In genomic region chr2:130365211-130366094, GRCm38 (mm10) we compare ENCODE assay signal across 10 mouse cellular contexts. TPM values are rescaled to one million over a fixed set of nuclear protein-coding genes. Genes with fewer than 3 reads are reported as not detected.
DNase-seq lines count a peak whose midpoint lies in the region; ATAC-seq and TF ChIP-seq lines count a peak whose summit lies in the region.
"Had no signal": no experiment of that assay in that cellular context is flagged by ENCODE, and none has a peak within 500 bp of the region (broad histone marks: within the 10 kb centered on the region; RNA-seq: fewer than 3 reads in every experiment).

No protein-coding gene starts in this region.

- peak overlapping the region; percentile 52 for H3K4me3 ChIP-seq in kidney, embryonic 15.5 days (replicated peaks)
- H3K4me3 ChIP-seq in kidney, adult 2 months (ENCODE audit: insufficient read depth, low read depth, low read length), result no peak overlapping the region
- peak overlapping the region; percentile 15; the same call in 1 of the 2 replicates for H3K4me3 ChIP-seq in forebrain, embryonic 14.5 days (ENCODE audit: low read depth, low read length)
- H3K4me3 ChIP-seq in limb, embryonic 12.5 days (replicated peaks), result peak overlapping the region; percentile 43
- H3K4me3 ChIP-seq in neural tube, embryonic 15.5 days (replicated peaks), result peak overlapping the region; percentile 28
- H3K4me3 ChIP-seq in cerebellum, adult 2 months (replicated peaks; ENCODE audit: insufficient read depth, low read depth, low read length), result no peak overlapping the region

- peak overlapping the region; percentile 39 for H3K9ac ChIP-seq in kidney, embryonic 15.5 days
- peak overlapping the region; percentile 29; the same call in 1 of the 2 replicates for H3K9ac ChIP-seq in forebrain, embryonic 14.5 days (ENCODE audit: low read length)
- peak overlapping the region; percentile 53; the same call in 1 of the 2 replicates for H3K9ac ChIP-seq in limb, embryonic 12.5 days (replicated peaks)
- no peak overlapping the region for H3K9ac ChIP-seq in neural tube, embryonic 15.5 days (replicated peaks)

- H3K9me3 ChIP-seq in kidney, embryonic 15.5 days (replicated peaks), result no peaks in the 10 kb centered on the region
- no peaks in the 10 kb centered on the region for H3K9me3 ChIP-seq in forebrain, embryonic 14.5 days (replicated peaks; ENCODE audit: control insufficient read depth, low read length)
- H3K9me3 ChIP-seq in limb, embryonic 12.5 days, result no peaks in the 10 kb centered on the region
- H3K9me3 ChIP-seq in neural tube, embryonic 15.5 days (replicated peaks), result no peaks in the 10 kb centered on the region
- H3K9me3 ChIP-seq: G1E had no signal

- no peak for DNase-seq in kidney, adult 2 months
- no peak for DNase-seq in forebrain, embryonic 14.5 days (ENCODE audit: low spot score)
- DNase-seq in adrenal gland, postnatal 14 days, result no peak
- DNase-seq in cerebellum, adult 2 months, result no peak
- DNase-seq in left cerebral cortex, adult 18-20 months (ENCODE audit: low spot score in 2 of 2), result no peak

- 7% methylated on average over 30 of the region's 30 CpGs for WGBS in kidney, embryonic 15.5 days
- WGBS in kidney, adult 2 months, result 9% methylated on average over 30 of the region's 30 CpGs
- WGBS in forebrain, embryonic 14.5 days, result 9% methylated on average over 29 of the region's 30 CpGs
- 7% methylated on average over 30 of the region's 30 CpGs for WGBS in limb, embryonic 12.5 days
- WGBS in neural tube, embryonic 15.5 days, result 14% methylated on average over 30 of the region's 30 CpGs
- WGBS in cerebellum, adult 2 months, result 10% methylated on average over 30 of the region's 30 CpGs

- H3K36me3 ChIP-seq in kidney, embryonic 15.5 days, result no peaks in the 10 kb centered on the region
- no peaks in the 10 kb centered on the region for H3K36me3 ChIP-seq in kidney, adult 2 months (ENCODE audit: control insufficient read depth, insufficient read depth, low read length)
- no peaks in the 10 kb centered on the region for H3K36me3 ChIP-seq in forebrain, embryonic 14.5 days (ENCODE audit: control insufficient read depth, insufficient read depth, low read length)
- H3K36me3 ChIP-seq in limb, embryonic 12.5 days, result no peaks in the 10 kb centered on the region
- no peaks in the 10 kb centered on the region for H3K36me3 ChIP-seq in neural tube, embryonic 15.5 days
- H3K36me3 ChIP-seq: G1E had no signal

- no peak for TF ChIP-seq CTCF in kidney, adult 2 months (conservative IDR thresholded peaks at IDR 0.05; ENCODE audit: insufficient read depth, insufficient read length, low read depth, low read length)
- no peak for TF ChIP-seq CTCF in cerebellum, adult 2 months (IDR thresholded peaks at IDR 0.05; ENCODE audit: borderline replicate concordance, insufficient read depth, low read depth, low read length)

- TF ChIP-seq POLR2A in kidney, adult 2 months (IDR thresholded peaks at IDR 0.05; ENCODE audit: low read depth, low read length), result no peak
- no peak for TF ChIP-seq POLR2A in cerebellum, adult 2 months (IDR thresholded peaks at IDR 0.05; ENCODE audit: borderline replicate concordance, insufficient read depth, low read length)

- H3K27ac ChIP-seq in kidney, embryonic 15.5 days, result 0 out of 2 replicates have a peak overlapping the region, but pooled peaks have one; percentile 22
- no peak overlapping the region for H3K27ac ChIP-seq in kidney, adult 2 months (ENCODE audit: insufficient read depth, low read depth, low read length)
- no peak overlapping the region for H3K27ac ChIP-seq in forebrain, embryonic 14.5 days (ENCODE audit: low read depth, low read length)
- H3K27ac ChIP-seq in limb, embryonic 12.5 days, result no peak overlapping the region
- no peak overlapping the region for H3K27ac ChIP-seq in neural tube, embryonic 15.5 days (replicated peaks)
- no peak overlapping the region for H3K27ac ChIP-seq in cerebellum, adult 2 months (ENCODE audit: insufficient read depth, low read length)

- peak; percentile 70 for ATAC-seq in kidney, embryonic 15.5 days (replicated peaks; ENCODE audit: low FRiP score)
- no peak for ATAC-seq in forebrain, embryonic 14.5 days
- ATAC-seq in limb, embryonic 12.5 days (ENCODE audit: insufficient number of reproducible peaks, insufficient read depth, low FRiP score, low TSS enrichment, low read depth), result no peak
- ATAC-seq in neural tube, embryonic 15.5 days (ENCODE audit: low FRiP score), result no peak

- H3K27me3 ChIP-seq in kidney, embryonic 15.5 days, result peaks cover 54% of the 10 kb centered on the region
- H3K27me3 ChIP-seq in kidney, adult 2 months (replicated peaks; ENCODE audit: control insufficient read depth, insufficient read depth, low read length), result no peaks in the 10 kb centered on the region
- H3K27me3 ChIP-seq in forebrain, embryonic 14.5 days (replicated peaks; ENCODE audit: control insufficient read depth, insufficient read depth, low read length), result peaks cover 27% of the 10 kb centered on the region
- peaks cover 71% of the 10 kb centered on the region for H3K27me3 ChIP-seq in limb, embryonic 12.5 days
- peaks cover 50% of the 10 kb centered on the region for H3K27me3 ChIP-seq in neural tube, embryonic 15.5 days (replicated peaks)
- H3K27me3 ChIP-seq in cerebellum, adult 2 months (ENCODE audit: control insufficient read depth, insufficient read depth, low read length), result peaks cover 3% of the 10 kb centered on the region; the same call in 1 of the 2 replicates

- H3K4me2 ChIP-seq in kidney, embryonic 15.5 days, result peak overlapping the region; percentile 82
- peak overlapping the region; percentile 39 for H3K4me2 ChIP-seq in forebrain, embryonic 14.5 days (ENCODE audit: low read length)
- H3K4me2 ChIP-seq in limb, embryonic 12.5 days, result peak overlapping the region; percentile 65
- H3K4me2 ChIP-seq in neural tube, embryonic 15.5 days, result peak overlapping the region; percentile 52

- H3K4me1 ChIP-seq in kidney, embryonic 15.5 days, result peaks cover 20% of the 10 kb centered on the region
- H3K4me1 ChIP-seq in kidney, adult 2 months (ENCODE audit: control insufficient read depth, insufficient read depth, low read length), result no peaks in the 10 kb centered on the region
- no peaks in the 10 kb centered on the region for H3K4me1 ChIP-seq in forebrain, embryonic 14.5 days (ENCODE audit: control insufficient read depth, insufficient read depth, low read length)
- H3K4me1 ChIP-seq in limb, embryonic 12.5 days (replicated peaks), result peaks cover 14% of the 10 kb centered on the region
- H3K4me1 ChIP-seq in neural tube, embryonic 15.5 days, result peaks cover 6% of the 10 kb centered on the region
- no peaks in the 10 kb centered on the region for H3K4me1 ChIP-seq in cerebellum, adult 2 months (ENCODE audit: control insufficient read depth, insufficient read depth, low read length)

RNA-seq across cellular contexts. Expression of gene Cpxm1, which starts 31.9 kb away (rescaled TPM):
- 82.1 and 87.4 TPM in 2 replicates for polyA plus RNA-seq in kidney, embryonic 15.5 days (2015; fragmentation: Nextera tagmentation; extraction: Ambion mirVana)
- 14.7 and 15.0 TPM in 2 replicates for polyA plus RNA-seq in kidney, adult 2 months (2012; rRNA removed)
- 10.1 and 10.9 TPM in 2 replicates for polyA plus RNA-seq in forebrain, embryonic 14.5 days (2014; fragmentation: Nextera tagmentation; extraction: Ambion mirVana)
- polyA plus RNA-seq in limb, embryonic 12.5 days (2016; fragmentation: Nextera tagmentation; extraction: Ambion mirVana), result 91.6 and 100 TPM in 2 replicates
- polyA plus RNA-seq in neural tube, embryonic 15.5 days (2015; fragmentation: Nextera tagmentation; extraction: Ambion mirVana), result 27.8 and 30.3 TPM in 2 replicates
- total RNA-seq in adrenal gland, postnatal 14 days (2021), result 10.2 and 12.2 TPM in 2 replicates
- polyA plus RNA-seq in cerebellum, adult 2 months (2012; rRNA removed), result 7.7 and 8.0 TPM in 2 replicates
- 1 to 10 TPM; 6.1 to 7.8 TPM for total RNA-seq in left cerebral cortex, adult 18-20 months (2021)
- total RNA-seq: G1E had no signal
- polyA plus RNA-seq: G1E had no signal

RNA-seq across cellular contexts. Expression of gene Gm28372, which starts 39.6 kb away (rescaled TPM):
- polyA plus RNA-seq in kidney, embryonic 15.5 days (2015; fragmentation: Nextera tagmentation; extraction: Ambion mirVana), result 0.09 TPM in 1 of 2 replicates, not detected in the other
- polyA plus RNA-seq in kidney, adult 2 months (2012; rRNA removed), result not detected in 2 replicates
- polyA plus RNA-seq in forebrain, embryonic 14.5 days (2014; fragmentation: Nextera tagmentation; extraction: Ambion mirVana), result not detected in 2 replicates
- 0.11 and 0.18 TPM in 2 replicates for polyA plus RNA-seq in limb, embryonic 12.5 days (2016; fragmentation: Nextera tagmentation; extraction: Ambion mirVana)
- 0.17 TPM in 1 of 2 replicates, not detected in the other for polyA plus RNA-seq in neural tube, embryonic 15.5 days (2015; fragmentation: Nextera tagmentation; extraction: Ambion mirVana)
- total RNA-seq in adrenal gland, postnatal 14 days (2021), result not detected in 2 replicates
- polyA plus RNA-seq in cerebellum, adult 2 months (2012; rRNA removed), result not detected in 2 replicates
- total RNA-seq in left cerebral cortex, adult 18-20 months (2021), result not detected
- total RNA-seq: G1E; left cerebral cortex, postnatal 10 days had no signal
- polyA plus RNA-seq: G1E had no signal

RNA-seq across cellular contexts. Expression of gene 1700020A23Rik, which starts 39.6 kb away (rescaled TPM):
- not detected in 2 replicates for polyA plus RNA-seq in kidney, embryonic 15.5 days (2015; fragmentation: Nextera tagmentation; extraction: Ambion mirVana)
- polyA plus RNA-seq in kidney, adult 2 months (2012; rRNA removed), result 0.19 TPM in 1 of 2 replicates, not detected in the other
- not detected in 2 replicates for polyA plus RNA-seq in forebrain, embryonic 14.5 days (2014; fragmentation: Nextera tagmentation; extraction: Ambion mirVana)
- not detected in 2 replicates for polyA plus RNA-seq in limb, embryonic 12.5 days (2016; fragmentation: Nextera tagmentation; extraction: Ambion mirVana)
- polyA plus RNA-seq in neural tube, embryonic 15.5 days (2015; fragmentation: Nextera tagmentation; extraction: Ambion mirVana), result 0.36 and 0.56 TPM in 2 replicates
- not detected in 2 replicates for total RNA-seq in adrenal gland, postnatal 14 days (2021)
- not detected in 2 replicates for polyA plus RNA-seq in cerebellum, adult 2 months (2012; rRNA removed)
- total RNA-seq in left cerebral cortex, adult 18-20 months (2021), result not detected
- total RNA-seq: G1E; left cerebral cortex, postnatal 10 days had no signal
- polyA plus RNA-seq: G1E had no signal

RNA-seq across cellular contexts. Expression of gene Tmem239, which starts 40.8 kb away (rescaled TPM):
- polyA plus RNA-seq in kidney, embryonic 15.5 days (2015; fragmentation: Nextera tagmentation; extraction: Ambion mirVana), result not detected in 2 replicates
- not detected in 2 replicates for polyA plus RNA-seq in kidney, adult 2 months (2012; rRNA removed)
- not detected in 2 replicates for polyA plus RNA-seq in forebrain, embryonic 14.5 days (2014; fragmentation: Nextera tagmentation; extraction: Ambion mirVana)
- not detected in 2 replicates for polyA plus RNA-seq in limb, embryonic 12.5 days (2016; fragmentation: Nextera tagmentation; extraction: Ambion mirVana)
- polyA plus RNA-seq in neural tube, embryonic 15.5 days (2015; fragmentation: Nextera tagmentation; extraction: Ambion mirVana), result not detected in 2 replicates
- not detected in 2 replicates for total RNA-seq in adrenal gland, postnatal 14 days (2021)
- polyA plus RNA-seq in cerebellum, adult 2 months (2012; rRNA removed), result not detected in 2 replicates
- not detected for total RNA-seq in left cerebral cortex, adult 18-20 months (2021)
- total RNA-seq: G1E; left cerebral cortex, postnatal 10 days had no signal
- polyA plus RNA-seq: G1E had no signal

RNA-seq across cellular contexts. Expression of gene Vps16, which starts 58.7 kb away (rescaled TPM):
- 101 and 103 TPM in 2 replicates for polyA plus RNA-seq in kidney, embryonic 15.5 days (2015; fragmentation: Nextera tagmentation; extraction: Ambion mirVana)
- polyA plus RNA-seq in kidney, adult 2 months (2012; rRNA removed), result 50.8 and 56.0 TPM in 2 replicates
- 92.2 and 99.3 TPM in 2 replicates for polyA plus RNA-seq in forebrain, embryonic 14.5 days (2014; fragmentation: Nextera tagmentation; extraction: Ambion mirVana)
- polyA plus RNA-seq in limb, embryonic 12.5 days (2016; fragmentation: Nextera tagmentation; extraction: Ambion mirVana), result 121 and 133 TPM in 2 replicates
- 102 TPM in 2 replicates for polyA plus RNA-seq in neural tube, embryonic 15.5 days (2015; fragmentation: Nextera tagmentation; extraction: Ambion mirVana)
- 51.3 and 54.4 TPM in 2 replicates for total RNA-seq in adrenal gland, postnatal 14 days (2021)
- polyA plus RNA-seq in cerebellum, adult 2 months (2012; rRNA removed), result 120 and 128 TPM in 2 replicates
- total RNA-seq in left cerebral cortex, adult 18-20 months (2021), result 10 to 100 TPM; 88.2 to 88.6 TPM

Comparison
In these comparisons a context has a peak if more than half of its experiments do, and no peak if none do; other contexts are left out.
1. H3K4me3 ChIP-seq: peak in kidney, embryonic 15.5 days (single experiment), forebrain, embryonic 14.5 days (single experiment), limb, embryonic 12.5 days (single experiment) and neural tube, embryonic 15.5 days (single experiment); none in kidney, adult 2 months (single experiment) and cerebellum, adult 2 months (single experiment).
2. Peak in every context shown above with its lines, with median percentiles within 50 percentile points of each other: H3K4me2 ChIP-seq.